Mouse (Mus musculus): ENCODE results near the gene Sync. TPM values are rescaled to one million over a fixed set of nuclear protein-coding genes. Genes with fewer than 3 reads are reported as not detected.

Sync gene
- polyA plus RNA-seq, 1 experiment from 2014 or later: 1.6 TPM

DNA sequence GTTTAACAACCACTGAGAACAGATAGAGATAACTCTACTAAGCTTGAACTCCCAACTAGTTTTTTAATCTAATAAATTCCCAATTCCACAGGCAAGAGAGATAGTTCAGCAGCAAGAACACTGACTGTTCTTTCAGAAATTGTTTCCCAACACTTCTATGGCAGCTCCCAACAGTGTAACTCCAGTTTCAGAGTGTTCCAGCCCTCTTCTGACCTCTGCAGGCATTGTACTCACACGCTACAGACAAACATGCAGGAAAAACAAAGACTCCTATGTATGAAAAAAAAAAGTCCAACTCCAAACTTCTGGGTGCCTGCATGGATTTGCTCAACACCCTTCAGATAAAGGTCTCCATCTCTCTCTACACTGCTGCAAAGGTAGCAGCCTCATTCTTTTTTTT is 45.4 kb downstream of the Sync start:
- H3K9ac ChIP-seq (ENCODE audit: low read length): no peak overlapping the region

GRCm38 (mm10) chr4:129334677-129335215 is 47.3 kb downstream of the Sync start:
- peaks cover 4% of the 10 kb centered on the region for H3K36me3 ChIP-seq (ENCODE audit: control insufficient read depth, insufficient read depth, low read length)
- peak overlapping the region; percentile 68 for H3K4me2 ChIP-seq (ENCODE audit: low read depth)
- no peaks in the 10 kb centered on the region for H3K9me3 ChIP-seq (ENCODE audit: control insufficient read depth, low read length)
- H3K27ac ChIP-seq (ENCODE audit: low read depth, low read length): peak overlapping the region; percentile 98
- peak; percentile 36 for ATAC-seq (ENCODE audit: insufficient read depth, low FRiP score, low TSS enrichment)
- under 1% methylated on average over 58 of the region's 62 CpGs for WGBS
- peak overlapping the region; percentile 98 for H3K9ac ChIP-seq (ENCODE audit: low read length)
- no peaks in the 10 kb centered on the region for H3K27me3 ChIP-seq (ENCODE audit: control insufficient read depth, insufficient read depth, low read length)
- peaks cover 17% of the 10 kb centered on the region for H3K4me1 ChIP-seq (ENCODE audit: control insufficient read depth, insufficient read depth, low read length)
- no peak for DNase-seq (ENCODE audit: low spot score)
- H3K4me3 ChIP-seq (ENCODE audit: low read depth, low read length): peak overlapping the region; percentile 96

More for the DNA sequence above, 45.4 kb downstream of the Sync start:
- DNase-seq (ENCODE audit: low spot score): no peak
- Histone ChIP-seq H3K4me3 (ENCODE audit: low read depth, low read length) (peak overlapping the region; percentile 96; the same call in 1 of the 2 replicates), H3K4me2 (ENCODE audit: low read depth) (peak overlapping the region; percentile 68), H3K27ac (ENCODE audit: low read depth, low read length) (no peak overlapping the region), H3K27me3 (ENCODE audit: control insufficient read depth, insufficient read depth, low read length) (no peaks in the 10 kb centered on the region), H3K36me3 (ENCODE audit: control insufficient read depth, insufficient read depth, low read length) (peaks cover 11% of the 10 kb centered on the region), H3K4me1 (ENCODE audit: control insufficient read depth, insufficient read depth, low read length) (peaks cover 17% of the 10 kb centered on the region), H3K9me3 (ENCODE audit: control insufficient read depth, low read length) (no peaks in the 10 kb centered on the region)
- ATAC-seq (ENCODE audit: insufficient read depth, low FRiP score, low TSS enrichment): no peak
- WGBS: 63% methylated on average over 1 of the region's 1 CpGs

- no peaks in the 10 kb centered on the region for H3K27me3 ChIP-seq (ENCODE audit: control insufficient read depth, insufficient read depth, low read length)
- peak; percentile 97 for ATAC-seq (ENCODE audit: insufficient read depth, low FRiP score, low TSS enrichment)
- DNase-seq (ENCODE audit: low spot score): peak; percentile 100
- peak within 1 kb of the TSS; percentile 96 for H3K4me3 ChIP-seq (ENCODE audit: low read depth, low read length)
- H3K27ac ChIP-seq (ENCODE audit: low read depth, low read length): peak within 1 kb of the TSS; percentile 98
- peaks cover 17% of the 10 kb centered on the region for H3K4me1 ChIP-seq (ENCODE audit: control insufficient read depth, insufficient read depth, low read length)
- H3K9me3 ChIP-seq (ENCODE audit: control insufficient read depth, low read length): no peaks in the 10 kb centered on the region
- H3K9ac ChIP-seq (ENCODE audit: low read length): peak within 1 kb of the TSS; percentile 98
- under 1% methylated on average over 65 of the region's 73 CpGs for WGBS
- peaks cover 4% of the 10 kb centered on the region for H3K36me3 ChIP-seq (ENCODE audit: control insufficient read depth, insufficient read depth, low read length)
- peak within 1 kb of the TSS; percentile 68 for H3K4me2 ChIP-seq (ENCODE audit: low read depth)
Observed at GRCm38 (mm10) chr4:129335216-129336074, 48.0 kb downstream of the Sync start, which contains the start of the genes Rbbp4 and Zbtb8os. Gene Rbbp4, minus strand, starts transcription at chr4:129335370. Gene Zbtb8os, plus strand, starts transcription at chr4:129335695.

DNA sequence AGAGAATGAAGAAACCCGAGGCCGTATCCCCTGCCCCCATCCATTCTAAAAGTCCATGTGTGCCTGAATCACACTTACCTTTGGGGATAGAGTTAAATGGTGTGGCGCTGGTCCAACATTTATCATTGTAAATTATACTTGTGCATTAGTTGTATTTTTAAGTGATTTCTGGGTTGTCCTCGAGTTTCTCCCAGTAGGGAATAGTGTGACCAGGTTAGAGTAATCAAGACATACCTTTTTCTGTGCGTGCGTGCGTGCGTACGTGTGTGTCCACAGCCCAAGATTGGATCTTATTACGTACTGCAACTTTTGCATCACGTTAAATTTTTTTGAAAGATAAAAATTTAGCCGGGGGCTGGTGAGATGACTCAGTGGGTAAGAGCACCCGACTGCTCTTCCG is 48.9 kb downstream of the Sync start:
- H3K4me1 ChIP-seq (ENCODE audit: control insufficient read depth, insufficient read depth, low read length): peaks cover 17% of the 10 kb centered on the region
- WGBS: 55% methylated on average over 14 of the region's 14 CpGs

GRCm38 (mm10) chr4:129339743-129340142 is 52.3 kb downstream of the Sync start:
- DNase-seq (ENCODE audit: low spot score) (no peak), ATAC-seq (ENCODE audit: insufficient read depth, low FRiP score, low TSS enrichment) (no peak)
- Histone ChIP-seq H3K27ac (ENCODE audit: low read depth, low read length) (no peak overlapping the region), H3K36me3 (ENCODE audit: control insufficient read depth, insufficient read depth, low read length) (peaks cover 10% of the 10 kb centered on the region), H3K4me2 (ENCODE audit: low read depth) (no peak overlapping the region), H3K9me3 (ENCODE audit: control insufficient read depth, low read length) (no peaks in the 10 kb centered on the region), H3K9ac (ENCODE audit: low read length) (no peak overlapping the region), H3K27me3 (ENCODE audit: control insufficient read depth, insufficient read depth, low read length) (no peaks in the 10 kb centered on the region), H3K4me3 (ENCODE audit: low read depth, low read length) (no peak overlapping the region), H3K4me1 (ENCODE audit: control insufficient read depth, insufficient read depth, low read length) (no peaks in the 10 kb centered on the region)
- 93% methylated on average over 3 of the region's 3 CpGs for WGBS

More for the DNA sequence above, 48.9 kb downstream of the Sync start:
- Histone ChIP-seq H3K9ac (ENCODE audit: low read length) (peak overlapping the region; percentile 98), H3K27me3 (ENCODE audit: control insufficient read depth, insufficient read depth, low read length) (no peaks in the 10 kb centered on the region), H3K27ac (ENCODE audit: low read depth, low read length) (peak overlapping the region; percentile 63), H3K4me2 (ENCODE audit: low read depth) (peak overlapping the region; percentile 68), H3K4me3 (ENCODE audit: low read depth, low read length) (peak overlapping the region; percentile 61), H3K36me3 (ENCODE audit: control insufficient read depth, insufficient read depth, low read length) (peaks cover under 1% of the 10 kb centered on the region), H3K9me3 (ENCODE audit: control insufficient read depth, low read length) (no peaks in the 10 kb centered on the region)
- no peak for DNase-seq (ENCODE audit: low spot score)
- no peak for ATAC-seq (ENCODE audit: insufficient read depth, low FRiP score, low TSS enrichment)

GRCm38 (mm10) chr4:129341888-129342287 is 54.5 kb downstream of the Sync start:
- 94% methylated on average over 1 of the region's 1 CpGs for WGBS
- H3K36me3 ChIP-seq (ENCODE audit: control insufficient read depth, insufficient read depth, low read length): peaks cover 10% of the 10 kb centered on the region
- ATAC-seq (ENCODE audit: insufficient read depth, low FRiP score, low TSS enrichment): no peak

GRCm38 (mm10) chr4:129342705-129343104 is 55.3 kb downstream of the Sync start:
- no peak for ATAC-seq (ENCODE audit: insufficient read depth, low FRiP score, low TSS enrichment)

More at GRCm38 (mm10) chr4:129341888-129342287, 54.5 kb downstream of the Sync start:
- DNase-seq (ENCODE audit: low spot score): no peak
- Histone ChIP-seq H3K27me3 (ENCODE audit: control insufficient read depth, insufficient read depth, low read length) (no peaks in the 10 kb centered on the region), H3K27ac (ENCODE audit: low read depth, low read length) (no peak overlapping the region), H3K4me1 (ENCODE audit: control insufficient read depth, insufficient read depth, low read length) (no peaks in the 10 kb centered on the region), H3K4me2 (ENCODE audit: low read depth) (no peak overlapping the region), H3K9me3 (ENCODE audit: control insufficient read depth, low read length) (no peaks in the 10 kb centered on the region), H3K4me3 (ENCODE audit: low read depth, low read length) (no peak overlapping the region), H3K9ac (ENCODE audit: low read length) (no peak overlapping the region)

GRCm38 (mm10) chr4:129346481-129347154 is 59.2 kb downstream of the Sync start:
- 89% methylated on average over 15 of the region's 15 CpGs for WGBS
- ATAC-seq (ENCODE audit: insufficient read depth, low FRiP score, low TSS enrichment): no peak
- H3K36me3 ChIP-seq (ENCODE audit: control insufficient read depth, insufficient read depth, low read length): peaks cover 10% of the 10 kb centered on the region

More at GRCm38 (mm10) chr4:129342705-129343104, 55.3 kb downstream of the Sync start:
- Histone ChIP-seq H3K9me3 (ENCODE audit: control insufficient read depth, low read length) (no peaks in the 10 kb centered on the region), H3K27ac (ENCODE audit: low read depth, low read length) (no peak overlapping the region), H3K4me2 (ENCODE audit: low read depth) (no peak overlapping the region), H3K9ac (ENCODE audit: low read length) (no peak overlapping the region), H3K36me3 (ENCODE audit: control insufficient read depth, insufficient read depth, low read length) (peaks cover 10% of the 10 kb centered on the region), H3K4me1 (ENCODE audit: control insufficient read depth, insufficient read depth, low read length) (no peaks in the 10 kb centered on the region), H3K4me3 (ENCODE audit: low read depth, low read length) (no peak overlapping the region), H3K27me3 (ENCODE audit: control insufficient read depth, insufficient read depth, low read length) (no peaks in the 10 kb centered on the region)
- 95% methylated on average over 2 of the region's 2 CpGs for WGBS
- DNase-seq (ENCODE audit: low spot score): no peak

More at GRCm38 (mm10) chr4:129346481-129347154, 59.2 kb downstream of the Sync start:
- no peak overlapping the region for H3K27ac ChIP-seq (ENCODE audit: low read depth, low read length)
- H3K4me3 ChIP-seq (ENCODE audit: low read depth, low read length): no peak overlapping the region
- H3K4me2 ChIP-seq (ENCODE audit: low read depth): no peak overlapping the region
- H3K9me3 ChIP-seq (ENCODE audit: control insufficient read depth, low read length): no peaks in the 10 kb centered on the region
- H3K4me1 ChIP-seq (ENCODE audit: control insufficient read depth, insufficient read depth, low read length): no peaks in the 10 kb centered on the region
- H3K9ac ChIP-seq (ENCODE audit: low read length): no peak overlapping the region
- DNase-seq (ENCODE audit: low spot score): no peak
- no peaks in the 10 kb centered on the region for H3K27me3 ChIP-seq (ENCODE audit: control insufficient read depth, insufficient read depth, low read length)
